Mouse (Mus musculus) heart, embryonic 13.5 days (tissue): Measurements from ENCODE around the gene Sppl2b. TPM values are rescaled to one million over a fixed set of nuclear protein-coding genes. Genes with fewer than 3 reads are reported as not detected.
A peak's percentile ranks its signal among the peaks of the same experiment; 100 is the strongest.

ENCODE experiments used
- ATAC-seq: fragments of 200-750 bp; cut with Nextera tagmentation; 2 replicates; pipeline ENCODE4 v1.8.0; 2017; ENCODE audit warnings: moderate TSS enrichment; ENCODE audit not compliant: insufficient number of reproducible peaks, low FRiP score, low TSS enrichment; ENCODE audit errors: extremely low read depth
- H3K27ac ChIP-seq: fragments of 300-500 bp; sonication (generic); replicated peaks from 2 replicates; pipeline ENCODE4 v1.5.1; 2015; ENCODE audit warnings: moderate library complexity, mild to moderate bottlenecking, inconsistent platforms
- H3K27me3 ChIP-seq: fragments of 300-500 bp; sonication (generic); replicated peaks from 2 replicates; pipeline ENCODE4 v1.6.1; 2015; ENCODE audit warnings: mild to moderate bottlenecking, inconsistent platforms
- H3K36me3 ChIP-seq: fragments of 300-500 bp; sonication (generic); 2 replicates; pipeline ENCODE4 v1.6.1; 2015; ENCODE audit warnings: mild to moderate bottlenecking, inconsistent platforms
- H3K4me1 ChIP-seq: fragments of 300-500 bp; sonication (generic); 2 replicates; pipeline ENCODE4 v1.6.1; 2015; ENCODE audit warnings: inconsistent platforms
- H3K4me2 ChIP-seq: fragments of 300-500 bp; sonication (generic); 2 replicates; pipeline ENCODE4 v1.6.1; 2015; ENCODE audit warnings: inconsistent platforms, mild to moderate bottlenecking, moderate library complexity
- H3K4me3 ChIP-seq: fragments of 300-500 bp; sonication (generic); 2 replicates; pipeline ENCODE4 v1.5.1; 2015; ENCODE audit warnings: moderate library complexity, mild to moderate bottlenecking, inconsistent platforms
- H3K9ac ChIP-seq: fragments of 300-500 bp; sonication (generic); 2 replicates; pipeline ENCODE4 v1.6.1; 2015; ENCODE audit warnings: inconsistent platforms, mild to moderate bottlenecking, moderate library complexity
- H3K9me3 ChIP-seq: fragments of 300-500 bp; sonication (generic); 2 replicates; pipeline ENCODE4 v1.6.1; 2016; ENCODE audit warnings: inconsistent platforms
- WGBS: fragments of 180-500 bp; shearing (Covaris S2); methylation state at CpG from one replicate; pipeline ENCODE4 v1.1.7; 2015; ENCODE audit warnings: mixed read lengths; 5-methylcytosine and 5-hydroxymethylcytosine counted together
- polyA plus RNA-seq: library from polyadenylated mRNA; unstranded; fragments of >200 nt; fragmentation: Nextera tagmentation; extraction: Ambion mirVana; gene quantifications from 2 replicates; pipeline ENCODE4 v1.2.1, GENCODE M21; 2015

Sppl2b gene
- polyA plus RNA-seq, 1 experiment from 2014 or later = 27.7 TPM

GRCm38 (mm10) chr10:80880901-80881300, 25.8 kb downstream of the Sppl2b start:
- no peak overlapping the region for H3K4me3 ChIP-seq
- no peak for ATAC-seq
- 55% methylated on average over 2 of the region's 2 CpGs for WGBS

GRCm38 (mm10) chr10:80881301-80881700, 26.2 kb downstream of the Sppl2b start:
- ATAC-seq = no peak

More at GRCm38 (mm10) chr10:80880901-80881300, 25.8 kb downstream of the Sppl2b start:
- Histone ChIP-seq H3K36me3 (no peaks in the 10 kb centered on the region), H3K4me1 (peaks cover 8% of the 10 kb centered on the region), H3K27me3 (peaks cover 23% of the 10 kb centered on the region), H3K27ac (no peak overlapping the region), H3K9ac (no peak overlapping the region), H3K9me3 (no peaks in the 10 kb centered on the region), H3K4me2 (no peak overlapping the region)

GRCm38 (mm10) chr10:80887181-80887580, 32.1 kb downstream of the Sppl2b start:
- Histone ChIP-seq H3K4me1 (peaks cover 4% of the 10 kb centered on the region; the same call in 1 of the 2 replicates), H3K9me3 (no peaks in the 10 kb centered on the region), H3K27me3 (peaks cover 67% of the 10 kb centered on the region), H3K27ac (no peak overlapping the region), H3K9ac (no peak overlapping the region), H3K4me3 (no peak overlapping the region), H3K4me2 (no peak overlapping the region), H3K36me3 (no peaks in the 10 kb centered on the region)
- WGBS = 44% methylated on average over 11 of the region's 11 CpGs
- no peak for ATAC-seq

More at GRCm38 (mm10) chr10:80881301-80881700, 26.2 kb downstream of the Sppl2b start:
- H3K27me3 ChIP-seq = peaks cover 25% of the 10 kb centered on the region
- no peak overlapping the region for H3K4me2 ChIP-seq
- no peaks in the 10 kb centered on the region for H3K36me3 ChIP-seq
- H3K27ac ChIP-seq = no peak overlapping the region
- H3K4me1 ChIP-seq = peaks cover 8% of the 10 kb centered on the region
- 21% methylated on average over 10 of the region's 10 CpGs for WGBS
- H3K9ac ChIP-seq = no peak overlapping the region
- H3K9me3 ChIP-seq = no peaks in the 10 kb centered on the region
- no peak overlapping the region for H3K4me3 ChIP-seq

- no peak for ATAC-seq
- no peak overlapping the region for H3K4me3 ChIP-seq
- no peak overlapping the region for H3K27ac ChIP-seq
- H3K36me3 ChIP-seq = peaks cover 16% of the 10 kb centered on the region
- no peak overlapping the region for H3K4me2 ChIP-seq
- H3K9me3 ChIP-seq = no peaks in the 10 kb centered on the region
- H3K9ac ChIP-seq = no peak overlapping the region
- WGBS = 84% methylated on average over 7 of the region's 7 CpGs
- H3K27me3 ChIP-seq = peaks cover 11% of the 10 kb centered on the region
- peaks cover 20% of the 10 kb centered on the region for H3K4me1 ChIP-seq
These were observed 40.0 kb downstream of the Sppl2b start for GRCm38 (mm10) chr10:80895100-80895499.

- H3K36me3 ChIP-seq = peaks cover 16% of the 10 kb centered on the region
- no peak overlapping the region for H3K9ac ChIP-seq
- ATAC-seq = no peak
- WGBS = 80% methylated on average over 6 of the region's 6 CpGs
- no peak overlapping the region for H3K27ac ChIP-seq
- H3K4me3 ChIP-seq = no peak overlapping the region
- H3K27me3 ChIP-seq = peaks cover 5% of the 10 kb centered on the region
- H3K4me1 ChIP-seq = peaks cover 20% of the 10 kb centered on the region
- no peaks in the 10 kb centered on the region for H3K9me3 ChIP-seq
- H3K4me2 ChIP-seq = no peak overlapping the region
These were observed 40.6 kb downstream of the Sppl2b start for GRCm38 (mm10) chr10:80895697-80896096.

- no peak for ATAC-seq
- no peak overlapping the region for H3K4me3 ChIP-seq
- WGBS = 64% methylated on average over 24 of the region's 24 CpGs
- peaks cover 23% of the 10 kb centered on the region for H3K4me1 ChIP-seq
- no peak overlapping the region for H3K27ac ChIP-seq
- peaks cover 16% of the 10 kb centered on the region for H3K36me3 ChIP-seq
- H3K4me2 ChIP-seq = no peak overlapping the region
- H3K9me3 ChIP-seq = no peaks in the 10 kb centered on the region
- 0 out of 2 replicates have a peak overlapping the region, but pooled peaks have one; percentile 33 for H3K9ac ChIP-seq
- H3K27me3 ChIP-seq = no peaks in the 10 kb centered on the region
These were observed 41.8 kb downstream of the Sppl2b start for GRCm38 (mm10) chr10:80896581-80897485.

GRCm38 (mm10) chr10:80897861-80898510, 42.9 kb downstream of the Sppl2b start:
- H3K9ac ChIP-seq = peak overlapping the region; percentile 58
- ATAC-seq = no peak
- WGBS = 26% methylated on average over 41 of the region's 41 CpGs
- H3K27me3 ChIP-seq = no peaks in the 10 kb centered on the region
- H3K9me3 ChIP-seq = no peaks in the 10 kb centered on the region
- peaks cover 26% of the 10 kb centered on the region for H3K36me3 ChIP-seq
- peak overlapping the region; percentile 53 for H3K4me2 ChIP-seq
- no peak overlapping the region for H3K27ac ChIP-seq
- peak overlapping the region; percentile 28 for H3K4me3 ChIP-seq
- H3K4me1 ChIP-seq = peaks cover 23% of the 10 kb centered on the region

GRCm38 (mm10) chr10:80899074-80899473, 44.0 kb downstream of the Sppl2b start:
- Histone ChIP-seq H3K27ac (no peak overlapping the region), H3K4me3 (peak overlapping the region; percentile 71), H3K9me3 (no peaks in the 10 kb centered on the region), H3K4me1 (peaks cover 23% of the 10 kb centered on the region), H3K4me2 (peak overlapping the region; percentile 95), H3K36me3 (peaks cover 37% of the 10 kb centered on the region), H3K9ac (peak overlapping the region; percentile 87), H3K27me3 (no peaks in the 10 kb centered on the region)
- no peak for ATAC-seq
- 85% methylated on average over 8 of the region's 8 CpGs for WGBS

- Histone ChIP-seq H3K9me3 (no peaks in the 10 kb centered on the region), H3K27me3 (no peaks in the 10 kb centered on the region), H3K27ac (peak overlapping the region; percentile 73), H3K36me3 (peaks cover 44% of the 10 kb centered on the region), H3K4me1 (peaks cover 27% of the 10 kb centered on the region), H3K4me2 (peak overlapping the region; percentile 95), H3K4me3 (peak overlapping the region; percentile 71), H3K9ac (peak overlapping the region; percentile 87)
- no peak for ATAC-seq
- WGBS = 15% methylated on average over 25 of the region's 25 CpGs
These were observed 44.7 kb downstream of the Sppl2b start for GRCm38 (mm10) chr10:80899591-80900317.

GRCm38 (mm10) chr10:80900318-80901247, 45.5 kb downstream of the Sppl2b start, which contains the start of gene Timm13:
TSS of gene Timm13 (minus strand) at chr10:80900969.
- peak within 1 kb of the TSS; percentile 71 for H3K4me3 ChIP-seq
- no peaks in the 10 kb centered on the region for H3K9me3 ChIP-seq
- H3K36me3 ChIP-seq = peaks cover 52% of the 10 kb centered on the region
- peaks cover 28% of the 10 kb centered on the region for H3K4me1 ChIP-seq
- H3K27ac ChIP-seq = peak within 1 kb of the TSS; percentile 73
- H3K4me2 ChIP-seq = peak within 1 kb of the TSS; percentile 95
- peak within 1 kb of the TSS; percentile 87 for H3K9ac ChIP-seq
- under 1% methylated on average over 72 of the region's 72 CpGs for WGBS
- peak; percentile 88 for ATAC-seq
- H3K27me3 ChIP-seq = no peaks in the 10 kb centered on the region
